Mouse (Mus musculus) G1E (cell line): Measurements from ENCODE around the gene Acsm5.
A peak's percentile ranks its signal among the peaks of the same experiment; 100 is the strongest.

ENCODE experiments used
- CTCF ChIP-seq: IDR thresholded peaks from 2 replicates; pipeline ENCODE4 v1.5.1; 2012; ENCODE audit warnings: low read depth, low read length, inconsistent platforms, mixed read lengths
- GATA1 ChIP-seq: IDR thresholded peaks from 2 replicates; pipeline ENCODE4 v1.6.1; 2012; ENCODE audit warnings: borderline replicate concordance, low read length, inconsistent platforms, mixed read lengths
- TAL1 ChIP-seq: conservative IDR thresholded peaks from 2 replicates; pipeline ENCODE4 v1.6.1; 2012; ENCODE audit warnings: low read depth, low read length, inconsistent platforms, mixed read lengths

- TF ChIP-seq CTCF: peak; percentile 60; the same call in 1 of the 2 replicates
- no peak for TF ChIP-seq TAL1
- no peak for TF ChIP-seq GATA1
These were observed 3.6 kb upstream of the Acsm5 start for GRCm38 (mm10) chr7:119515492-119516271.
